Mouse (Mus musculus) kidney, adult 9 months (tissue): ENCODE data around the gene Apof.

Experiments used
- DNase-seq: peaks from one replicate; pipeline ENCODE4 v3.0.0; 2022

Apof gene

DNA sequence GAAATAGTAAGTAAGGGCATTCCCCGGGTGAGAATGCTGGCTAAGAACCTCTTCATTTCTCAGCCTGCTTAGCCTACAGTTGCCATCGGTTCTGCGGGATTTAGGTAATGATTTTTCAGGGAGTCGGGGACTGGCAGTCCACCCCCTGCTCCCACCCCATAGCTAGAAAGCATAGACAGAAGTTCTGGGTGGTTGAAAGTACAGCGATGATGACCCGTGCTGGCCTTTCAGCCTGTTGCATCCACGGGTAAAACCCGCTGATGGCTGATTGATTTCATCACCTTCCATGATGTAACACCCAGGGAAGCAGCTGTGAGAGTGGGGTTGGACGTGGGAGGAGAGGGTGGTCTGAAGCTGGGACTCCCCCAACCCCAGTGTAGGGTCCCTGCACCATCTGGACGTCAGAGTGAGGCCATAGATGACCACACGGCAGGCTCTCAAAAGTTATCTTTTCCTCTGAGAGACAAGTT, 30.3 kb downstream of the Apof start, which contains the start of gene Il23a:
Gene Il23a, minus strand, starts transcription at position 51 of the 470 bp plus-strand sequence.
- no peak for DNase-seq

DNA sequence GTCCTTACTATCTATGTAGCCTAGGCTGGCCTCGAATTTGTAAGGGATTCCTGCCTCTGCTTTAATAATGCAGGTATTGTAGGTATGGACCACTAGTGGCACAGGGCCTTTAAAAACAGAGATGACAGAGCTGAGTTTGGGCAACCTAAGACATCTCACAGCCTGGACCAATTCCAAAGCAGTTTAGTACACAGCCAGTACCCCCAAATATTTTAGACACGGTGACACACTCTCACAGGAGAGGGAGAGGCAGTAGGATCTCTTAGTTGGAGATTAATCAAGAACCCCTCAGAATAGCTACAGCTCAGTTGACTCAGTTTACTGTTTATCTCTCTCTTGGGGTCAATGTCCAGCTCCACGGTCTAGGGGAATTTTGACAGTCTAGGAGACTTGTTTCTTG, 33.9 kb downstream of the Apof start:
- DNase-seq = peak; percentile 28

DNA sequence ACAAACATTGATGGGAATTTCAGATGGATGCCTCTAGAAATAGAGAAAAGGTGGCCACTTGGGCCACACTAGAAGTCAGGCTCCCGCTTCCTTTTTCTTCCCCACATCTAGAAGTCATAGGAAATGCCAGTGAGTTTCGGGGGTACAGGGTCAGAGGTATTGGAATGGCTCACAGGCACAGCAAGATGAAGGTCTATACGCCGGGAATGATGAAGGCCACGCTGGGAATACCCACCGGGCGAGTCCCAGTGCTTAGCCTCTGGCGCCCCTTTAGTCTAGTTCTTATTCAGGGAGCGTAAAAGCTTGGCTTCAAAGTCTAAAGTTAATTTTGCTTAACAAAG, 34.3 kb downstream of the Apof start:
- no peak for DNase-seq

DNA sequence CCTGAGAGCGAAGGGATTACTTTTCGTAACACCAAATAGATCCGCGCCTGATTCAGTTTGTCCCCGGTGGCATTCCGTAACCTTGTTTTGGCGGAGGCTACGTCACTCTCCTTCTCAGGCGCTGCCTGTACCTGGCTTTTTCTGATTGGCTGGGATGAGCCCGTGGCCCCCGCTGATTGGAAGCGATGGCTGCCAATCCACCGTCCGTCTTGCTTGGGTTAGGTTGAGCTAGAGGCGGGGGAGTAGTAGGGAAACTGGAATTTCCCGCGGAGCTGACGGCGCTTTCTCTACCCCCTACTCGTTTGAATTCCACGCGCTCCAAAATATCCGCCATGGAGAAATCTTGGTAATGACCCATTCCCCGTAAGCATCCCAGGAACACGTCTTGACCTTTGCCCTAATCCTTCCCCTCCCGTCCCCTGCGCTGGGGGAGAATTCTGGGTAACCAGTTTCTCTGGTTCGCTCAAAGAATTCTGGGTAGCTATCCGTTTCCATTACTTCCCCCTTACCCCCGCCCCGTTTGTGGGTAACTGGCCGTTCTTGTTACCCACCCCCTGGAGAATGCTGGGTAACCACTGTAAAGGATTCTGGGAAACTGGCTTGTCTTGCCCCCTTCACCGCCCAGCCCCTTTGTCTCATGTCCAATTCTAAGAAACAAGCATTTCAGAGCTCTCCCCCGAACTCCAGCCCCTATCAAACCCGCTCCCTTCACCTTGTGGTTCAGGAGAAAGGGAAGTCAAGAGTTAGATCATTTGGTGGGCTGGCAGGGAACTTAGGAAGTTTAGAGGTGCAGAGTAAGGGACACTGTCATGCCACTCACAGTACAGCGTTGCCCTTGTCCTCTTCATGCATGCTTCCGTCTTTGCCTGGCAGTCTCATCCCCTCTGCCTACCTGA, 34.9 kb downstream of the Apof start, which contains the start of gene Pan2:
Gene Pan2, plus strand, starts transcription at position 210 of the 896 bp plus-strand sequence.
- peak; percentile 100 for DNase-seq

DNA sequence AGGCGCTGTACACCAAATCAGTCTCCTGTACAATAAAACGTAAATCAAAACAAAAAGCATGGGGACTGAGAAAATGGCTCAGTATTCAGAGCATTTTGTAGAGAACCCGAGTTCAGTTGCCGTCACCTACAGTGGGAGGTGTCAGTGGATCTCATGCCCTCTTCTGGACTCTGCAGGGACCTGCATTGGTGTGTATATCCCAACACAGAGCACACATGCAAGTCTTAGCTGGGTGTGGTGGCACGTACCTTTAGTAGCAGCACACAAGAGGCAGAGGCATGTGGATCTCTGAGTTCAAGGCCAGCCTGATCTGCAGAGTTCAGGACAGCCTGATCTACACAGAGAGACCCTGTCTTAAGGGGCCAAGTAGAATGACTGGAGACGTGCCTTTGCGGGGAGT, 41.2 kb downstream of the Apof start:
- DNase-seq = no peak

DNA sequence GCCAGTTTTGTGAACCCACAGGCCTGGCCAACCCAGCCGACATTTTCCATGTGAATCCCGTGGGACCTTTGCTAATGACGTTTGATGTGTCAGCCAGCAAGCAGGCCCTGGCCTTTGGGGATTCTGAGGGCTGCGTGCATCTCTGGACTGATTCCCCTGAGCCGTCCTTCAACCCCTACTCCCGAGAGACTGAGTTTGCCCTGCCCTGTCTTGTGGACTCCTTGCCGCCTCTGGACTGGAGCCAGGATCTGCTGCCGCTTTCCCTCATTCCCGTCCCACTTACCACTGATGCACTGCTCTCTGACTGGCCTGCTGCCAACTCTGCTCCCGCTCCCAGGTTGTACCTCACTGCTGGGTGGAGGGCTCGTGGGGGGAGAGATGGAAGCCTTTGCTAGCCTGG, 41.7 kb downstream of the Apof start:
- no peak for DNase-seq

DNA sequence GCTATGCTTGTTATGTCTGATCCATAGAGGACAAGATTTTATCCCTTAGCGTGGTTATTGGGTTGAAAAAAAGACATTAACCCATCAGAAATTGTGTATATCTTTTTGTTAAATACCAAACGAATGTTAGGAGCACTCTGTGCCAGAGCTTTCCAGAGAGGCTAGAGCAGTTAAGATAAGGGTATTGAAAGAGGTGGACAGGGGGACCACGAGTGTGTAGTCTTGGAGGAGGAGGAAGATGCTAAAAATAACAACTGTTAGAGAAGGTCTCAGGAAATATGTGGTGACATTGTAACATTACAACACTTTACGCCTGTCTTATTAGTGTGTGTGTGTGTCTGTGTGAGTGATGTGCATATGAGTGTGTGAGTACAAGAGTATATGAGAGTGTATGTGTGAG, 42.4 kb downstream of the Apof start:
- DNase-seq = no peak

DNA sequence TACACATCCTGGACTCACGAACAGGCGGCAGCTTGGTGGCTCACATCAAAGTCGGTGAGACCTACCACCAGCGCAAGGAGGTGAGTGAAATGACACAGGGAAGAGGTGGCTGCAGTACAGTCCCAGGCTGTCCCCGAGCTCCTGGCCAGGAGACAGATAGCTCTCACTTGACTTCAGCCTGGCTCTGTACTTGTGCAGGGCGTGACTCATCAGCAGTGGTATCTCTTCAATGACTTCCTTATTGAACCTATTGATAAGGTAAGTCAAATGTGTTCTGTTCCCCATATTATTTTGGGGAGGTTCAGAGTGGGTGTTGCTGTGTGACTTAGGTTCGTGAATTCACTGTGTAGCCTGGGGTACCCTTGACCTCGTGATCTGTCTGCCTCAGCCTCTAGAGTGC, 47.1 kb downstream of the Apof start:
- no peak for DNase-seq
